Mouse (Mus musculus): Measurements from ENCODE around the gene Rab2b.

GRCm38 (mm10) chr14:52272781-52273180, 6.6 kb downstream of the Rab2b start:
- TF ChIP-seq CTCF (IDR thresholded peaks at IDR 0.05; ENCODE audit: borderline replicate concordance, insufficient read depth, low read depth, low read length) (no peak), POLR2A (IDR thresholded peaks at IDR 0.05; ENCODE audit: borderline replicate concordance, insufficient read depth, low read length) (no peak)

Measured in cerebellum, adult 2 months (tissue).